Comparison of ENCODE assay signal across 14 mouse cellular contexts in the genomic region with DNA sequence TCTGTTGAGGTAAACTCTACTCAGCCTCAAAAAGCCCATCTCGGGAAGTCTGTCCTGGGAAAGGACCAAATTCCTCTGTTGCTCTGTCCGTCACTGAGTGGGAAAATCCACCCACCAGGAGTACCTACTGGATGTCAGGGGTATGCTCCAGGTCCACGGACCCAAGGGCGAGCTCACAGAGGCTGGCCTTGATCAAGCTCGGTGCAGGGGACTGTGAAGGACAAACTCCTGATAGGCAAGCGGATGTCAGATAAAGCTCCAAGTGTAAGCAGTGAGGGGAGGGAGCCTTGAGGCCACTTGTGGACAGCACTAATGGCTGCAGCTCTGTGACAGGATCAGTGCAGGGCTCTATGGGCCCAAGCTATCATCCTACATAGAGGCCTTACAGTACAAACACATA. TPM values are rescaled to one million over a fixed set of nuclear protein-coding genes. Genes with fewer than 3 reads are reported as not detected.
DNase-seq lines count a peak whose midpoint lies in the region; ATAC-seq and TF ChIP-seq lines count a peak whose summit lies in the region.
"Had no signal": no experiment of that assay in that cellular context is flagged by ENCODE, and none has a peak within 500 bp of the region (broad histone marks: within the 10 kb centered on the region; RNA-seq: fewer than 3 reads in every experiment).

No protein-coding gene starts in this region.

- DNase-seq in heart, postnatal 25 days (ENCODE audit: low spot score), result no peak
- no peak for DNase-seq in forebrain, postnatal 0 days
- no peak for DNase-seq in right cerebral cortex, postnatal 36 days (ENCODE audit: low spot score in 2 of 2)
- no peak for DNase-seq in right cerebral cortex, postnatal 25 days
- DNase-seq: heart, postnatal 4 days had no signal

- H3K9ac ChIP-seq in heart, embryonic 12.5 days, result peak overlapping the region; percentile 60
- peak overlapping the region; percentile 49; the same call in 1 of the 2 replicates for H3K9ac ChIP-seq in midbrain, embryonic 13.5 days (replicated peaks)
- no peak overlapping the region for H3K9ac ChIP-seq in midbrain, embryonic 16.5 days (ENCODE audit: low read depth, low read length)
- H3K9ac ChIP-seq in forebrain, postnatal 0 days, result no peak overlapping the region
- no peak overlapping the region for H3K9ac ChIP-seq in neural tube, embryonic 14.5 days (replicated peaks; ENCODE audit: low read depth, low read length)
- H3K9ac ChIP-seq: midbrain, embryonic 12.5 days had no signal

- 19% methylated on average over 6 of the region's 6 CpGs for WGBS in heart, embryonic 12.5 days
- WGBS in midbrain, embryonic 13.5 days, result 83% methylated on average over 6 of the region's 6 CpGs
- 81% methylated on average over 6 of the region's 6 CpGs for WGBS in midbrain, embryonic 16.5 days
- WGBS in forebrain, postnatal 0 days, result 75% methylated on average over 6 of the region's 6 CpGs
- 78% methylated on average over 6 of the region's 6 CpGs for WGBS in neural tube, embryonic 14.5 days

- peak; percentile 29; the same call in 1 of the 2 replicates for ATAC-seq in heart, embryonic 12.5 days (ENCODE audit: insufficient number of reproducible peaks, low FRiP score)
- ATAC-seq in midbrain, embryonic 13.5 days, result no peak
- no peak for ATAC-seq in midbrain, embryonic 16.5 days
- ATAC-seq in forebrain, postnatal 0 days, result no peak
- ATAC-seq in neural tube, embryonic 14.5 days (ENCODE audit: low read depth), result no peak

- H3K27me3 ChIP-seq in heart, embryonic 12.5 days (replicated peaks), result no peaks in the 10 kb centered on the region
- 0 out of 2 replicates have a peak, but pooled peaks cover 3% of the 10 kb centered on the region for H3K27me3 ChIP-seq in midbrain, embryonic 13.5 days
- no peaks in the 10 kb centered on the region for H3K27me3 ChIP-seq in midbrain, embryonic 16.5 days (ENCODE audit: control insufficient read depth, insufficient read depth, low read depth, low read length)
- no peaks in the 10 kb centered on the region for H3K27me3 ChIP-seq in forebrain, postnatal 0 days (ENCODE audit: insufficient read depth, low read length)
- H3K27me3 ChIP-seq in neural tube, embryonic 14.5 days (ENCODE audit: control insufficient read depth, insufficient read depth, low read length), result no peaks in the 10 kb centered on the region

- H3K9me3 ChIP-seq in heart, embryonic 12.5 days (replicated peaks), result no peaks in the 10 kb centered on the region
- H3K9me3 ChIP-seq in midbrain, embryonic 13.5 days, result no peaks in the 10 kb centered on the region
- H3K9me3 ChIP-seq in midbrain, embryonic 16.5 days (replicated peaks; ENCODE audit: control insufficient read depth, low read length, poor library complexity, severe bottlenecking), result no peaks in the 10 kb centered on the region
- no peaks in the 10 kb centered on the region for H3K9me3 ChIP-seq in forebrain, postnatal 0 days (ENCODE audit: low read length)
- H3K9me3 ChIP-seq in neural tube, embryonic 14.5 days (ENCODE audit: control insufficient read depth, low read length), result no peaks in the 10 kb centered on the region
- H3K9me3 ChIP-seq: midbrain, embryonic 12.5 days had no signal

- H3K4me2 ChIP-seq in heart, embryonic 12.5 days, result peak overlapping the region; percentile 19
- H3K4me2 ChIP-seq in midbrain, embryonic 13.5 days (replicated peaks), result no peak overlapping the region
- no peak overlapping the region for H3K4me2 ChIP-seq in midbrain, embryonic 16.5 days (ENCODE audit: low read length)
- H3K4me2 ChIP-seq in forebrain, postnatal 0 days (ENCODE audit: low read depth), result no peak overlapping the region
- no peak overlapping the region for H3K4me2 ChIP-seq in neural tube, embryonic 14.5 days (ENCODE audit: low read depth, low read length)
- H3K4me2 ChIP-seq: midbrain, embryonic 12.5 days had no signal

- intact Hi-C loops in heart, postnatal 25 days (cut with DNase I), result no loop called here

- H3K4me1 ChIP-seq in heart, embryonic 12.5 days (replicated peaks), result peaks cover 80% of the 10 kb centered on the region
- H3K4me1 ChIP-seq in midbrain, embryonic 13.5 days (replicated peaks), result peaks cover 80% of the 10 kb centered on the region
- H3K4me1 ChIP-seq in midbrain, embryonic 16.5 days (ENCODE audit: control insufficient read depth, insufficient read depth, low read length), result peaks cover 55% of the 10 kb centered on the region
- peaks cover 34% of the 10 kb centered on the region for H3K4me1 ChIP-seq in forebrain, postnatal 0 days (ENCODE audit: insufficient read depth)
- peaks cover 44% of the 10 kb centered on the region for H3K4me1 ChIP-seq in neural tube, embryonic 14.5 days (ENCODE audit: control insufficient read depth, insufficient read depth, low read length)

- H3K27ac ChIP-seq in heart, embryonic 12.5 days (ENCODE audit: poor library complexity, severe bottlenecking), result peak overlapping the region; percentile 84
- H3K27ac ChIP-seq in midbrain, embryonic 13.5 days, result peak overlapping the region; percentile 35; the same call in 1 of the 2 replicates
- no peak overlapping the region for H3K27ac ChIP-seq in midbrain, embryonic 16.5 days (ENCODE audit: low read length)
- 0 out of 2 replicates have a peak overlapping the region, but pooled peaks have one; percentile 15 for H3K27ac ChIP-seq in forebrain, postnatal 0 days (ENCODE audit: low read depth, low read length)
- peak overlapping the region; percentile 60; the same call in 1 of the 2 replicates for H3K27ac ChIP-seq in neural tube, embryonic 14.5 days (ENCODE audit: low read depth, low read length)
- H3K27ac ChIP-seq: midbrain, embryonic 12.5 days had no signal

- H3K4me3 ChIP-seq in heart, embryonic 12.5 days, result no peak overlapping the region
- no peak overlapping the region for H3K4me3 ChIP-seq in midbrain, embryonic 13.5 days (replicated peaks)
- no peak overlapping the region for H3K4me3 ChIP-seq in midbrain, embryonic 16.5 days (ENCODE audit: low read depth, low read length)
- H3K4me3 ChIP-seq in forebrain, postnatal 0 days (ENCODE audit: low read depth, low read length), result no peak overlapping the region
- no peak overlapping the region for H3K4me3 ChIP-seq in neural tube, embryonic 14.5 days (ENCODE audit: low read depth, low read length)
- H3K4me3 ChIP-seq: midbrain, embryonic 12.5 days had no signal

- no peaks in the 10 kb centered on the region for H3K36me3 ChIP-seq in heart, embryonic 12.5 days
- no peaks in the 10 kb centered on the region for H3K36me3 ChIP-seq in midbrain, embryonic 13.5 days
- H3K36me3 ChIP-seq in midbrain, embryonic 16.5 days (ENCODE audit: control insufficient read depth, insufficient read depth, low read length), result no peaks in the 10 kb centered on the region
- H3K36me3 ChIP-seq in forebrain, postnatal 0 days (ENCODE audit: insufficient read depth), result no peaks in the 10 kb centered on the region
- no peaks in the 10 kb centered on the region for H3K36me3 ChIP-seq in neural tube, embryonic 14.5 days (ENCODE audit: control insufficient read depth, insufficient read depth, low read length)
- H3K36me3 ChIP-seq: midbrain, embryonic 12.5 days had no signal

- TF ChIP-seq CTCF in forebrain, postnatal 0 days (IDR thresholded peaks at IDR 0.05; ENCODE audit: low read depth), result no peak

RNA-seq across cellular contexts. Expression of gene Cacna1h, which starts 23.4 kb away (rescaled TPM):
- polyA plus RNA-seq in heart, embryonic 12.5 days (2016; fragmentation: Nextera tagmentation; extraction: Ambion mirVana), result 13.5 and 16.3 TPM in 2 replicates
- total RNA-seq in heart, postnatal 25 days (2021), result 1 to 10 TPM; 6.9 to 7.3 TPM
- polyA plus RNA-seq in midbrain, embryonic 13.5 days (2015; fragmentation: Nextera tagmentation; extraction: Ambion mirVana), result 8.6 and 11.5 TPM in 2 replicates
- polyA plus RNA-seq in midbrain, embryonic 16.5 days (2015; fragmentation: Nextera tagmentation; extraction: Ambion mirVana), result 10.0 and 11.5 TPM in 2 replicates
- 101 and 149 TPM in 2 replicates for total RNA-seq in forebrain, postnatal 0 days (2014; rRNA removed)
- polyA plus RNA-seq in forebrain, postnatal 0 days (2015; fragmentation: Nextera tagmentation; extraction: Ambion mirVana), result 6.2 and 8.1 TPM in 2 replicates
- polyA plus RNA-seq in neural tube, embryonic 14.5 days (2014; fragmentation: Nextera tagmentation; extraction: Ambion mirVana), result 12.3 and 12.8 TPM in 2 replicates

RNA-seq across cellular contexts. Expression of gene Tpsg1, which starts 41.1 kb away (rescaled TPM):
- not detected in 2 replicates for polyA plus RNA-seq in heart, embryonic 12.5 days (2016; fragmentation: Nextera tagmentation; extraction: Ambion mirVana)
- total RNA-seq in heart, postnatal 25 days (2021), result not detected
- polyA plus RNA-seq in midbrain, embryonic 13.5 days (2015; fragmentation: Nextera tagmentation; extraction: Ambion mirVana), result 1.1 TPM in 1 of 2 replicates, not detected in the other
- 0.29 and 0.88 TPM in 2 replicates for polyA plus RNA-seq in midbrain, embryonic 16.5 days (2015; fragmentation: Nextera tagmentation; extraction: Ambion mirVana)
- total RNA-seq in forebrain, postnatal 0 days (2014; rRNA removed), result not detected in 2 replicates
- polyA plus RNA-seq in forebrain, postnatal 0 days (2015; fragmentation: Nextera tagmentation; extraction: Ambion mirVana), result 0.92 and 1.2 TPM in 2 replicates
- 1.1 and 1.6 TPM in 2 replicates for polyA plus RNA-seq in neural tube, embryonic 14.5 days (2014; fragmentation: Nextera tagmentation; extraction: Ambion mirVana)
- total RNA-seq: CH12.LX had no signal
- polyA plus RNA-seq: kidney, embryonic 14.5 days had no signal

RNA-seq across cellular contexts. Expression of gene Tpsb2, which starts 44.1 kb away (rescaled TPM):
- polyA plus RNA-seq in heart, embryonic 12.5 days (2016; fragmentation: Nextera tagmentation; extraction: Ambion mirVana), result not detected in 2 replicates
- 1 to 10 TPM; 1.6 to 2.2 TPM for total RNA-seq in heart, postnatal 25 days (2021)
- not detected in 2 replicates for polyA plus RNA-seq in midbrain, embryonic 13.5 days (2015; fragmentation: Nextera tagmentation; extraction: Ambion mirVana)
- polyA plus RNA-seq in midbrain, embryonic 16.5 days (2015; fragmentation: Nextera tagmentation; extraction: Ambion mirVana), result 0.23 TPM in 1 of 2 replicates, not detected in the other
- total RNA-seq in forebrain, postnatal 0 days (2014; rRNA removed), result 0.33 and 1.4 TPM in 2 replicates
- 3.8 and 4.2 TPM in 2 replicates for polyA plus RNA-seq in forebrain, postnatal 0 days (2015; fragmentation: Nextera tagmentation; extraction: Ambion mirVana)
- not detected in 2 replicates for polyA plus RNA-seq in neural tube, embryonic 14.5 days (2014; fragmentation: Nextera tagmentation; extraction: Ambion mirVana)
- total RNA-seq: CH12.LX had no signal
- polyA plus RNA-seq: embryonic facial prominence, embryonic 11.5 days; limb, embryonic 11.5 days; midbrain, embryonic 12.5 days had no signal

RNA-seq across cellular contexts. Expression of gene Tekt4, which starts 44.2 kb away (rescaled TPM):
- 0.45 and 0.54 TPM in 2 replicates for polyA plus RNA-seq in heart, embryonic 12.5 days (2016; fragmentation: Nextera tagmentation; extraction: Ambion mirVana)
- not detected for total RNA-seq in heart, postnatal 25 days (2021)
- 0.50 and 0.81 TPM in 2 replicates for polyA plus RNA-seq in midbrain, embryonic 13.5 days (2015; fragmentation: Nextera tagmentation; extraction: Ambion mirVana)
- 1.5 TPM in 2 replicates for polyA plus RNA-seq in midbrain, embryonic 16.5 days (2015; fragmentation: Nextera tagmentation; extraction: Ambion mirVana)
- 3.3 and 4.8 TPM in 2 replicates for total RNA-seq in forebrain, postnatal 0 days (2014; rRNA removed)
- 2.5 and 2.9 TPM in 2 replicates for polyA plus RNA-seq in forebrain, postnatal 0 days (2015; fragmentation: Nextera tagmentation; extraction: Ambion mirVana)
- polyA plus RNA-seq in neural tube, embryonic 14.5 days (2014; fragmentation: Nextera tagmentation; extraction: Ambion mirVana), result 0.83 and 0.98 TPM in 2 replicates
- total RNA-seq: CH12.LX had no signal
- polyA plus RNA-seq: embryonic facial prominence, embryonic 11.5 days; kidney, embryonic 14.5 days; limb, embryonic 11.5 days had no signal

Comparison
In these comparisons a context has a peak if more than half of its experiments do, and no peak if none do; other contexts are left out.
1. H3K9ac ChIP-seq: peak in heart, embryonic 12.5 days (single experiment) and midbrain, embryonic 13.5 days (single experiment); none in midbrain, embryonic 16.5 days (single experiment), forebrain, postnatal 0 days (single experiment) and neural tube, embryonic 14.5 days (single experiment).